Mouse (Mus musculus) liver, postnatal 0 days (tissue): ENCODE measurements around the gene Gm17545.

Experiments
- CTCF ChIP-seq: sonication (generic); IDR thresholded peaks from 2 replicates; pipeline ENCODE4 v1.5.1; 2016; ENCODE audit warnings: antibody characterized with exemption, low read depth
- EP300 ChIP-seq: IDR thresholded peaks from 2 replicates; pipeline ENCODE4 v1.6.1; 2016; ENCODE audit warnings: antibody characterized with exemption, low read depth, mild to moderate bottlenecking

DNA sequence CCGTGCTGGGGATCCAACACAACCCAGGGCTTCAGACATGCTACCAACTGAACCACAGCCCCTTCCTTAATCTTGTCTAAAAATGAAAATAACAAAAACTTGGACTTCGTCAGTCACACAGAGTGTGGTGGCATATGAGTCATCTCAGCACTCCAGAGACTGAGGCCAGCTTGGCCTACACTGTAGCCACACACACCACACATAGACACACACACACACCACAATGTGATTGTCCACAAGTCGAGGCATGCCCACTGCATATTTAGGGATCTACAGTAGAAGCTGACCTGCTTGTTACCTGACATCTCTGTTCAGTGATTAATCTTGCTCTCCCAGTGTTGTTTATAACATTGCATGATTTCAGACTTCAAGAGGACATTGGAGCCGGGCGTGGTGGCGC lies 4.9 kb upstream of the Gm17545 start:
- no peak for TF ChIP-seq EP300
- no peak for TF ChIP-seq CTCF
